22 mouse cellular contexts compared by ENCODE assay signal in genomic region chr9:58473211-58473815, GRCm38 (mm10). TPM values are rescaled to one million over a fixed set of nuclear protein-coding genes. Genes with fewer than 3 reads are reported as not detected.
A peak's percentile ranks its signal among the peaks of the same experiment; 100 is the strongest.
DNase-seq lines count a peak whose midpoint lies in the region; ATAC-seq and TF ChIP-seq lines count a peak whose summit lies in the region.
"Had no signal": no experiment of that assay in that cellular context is flagged by ENCODE, and none has a peak within 500 bp of the region (broad histone marks: within the 10 kb centered on the region; RNA-seq: fewer than 3 reads in every experiment).

No protein-coding gene starts in this region.

- 0 out of 2 replicates have a peak, but pooled peaks have one; percentile 20 for ATAC-seq in frontal cortex, adult (ENCODE audit: low TSS enrichment)
- ATAC-seq in liver, embryonic 11.5 days (replicated peaks; ENCODE audit: low FRiP score), result no peak
- no peak for ATAC-seq in limb, embryonic 15.5 days (ENCODE audit: insufficient number of reproducible peaks, low FRiP score, low TSS enrichment, low read depth)
- ATAC-seq: inflammation-experienced regulatory T-cells, adult 6 months had no signal

- no peak overlapping the region for H3K27ac ChIP-seq in liver, adult 2 months (replicated peaks; ENCODE audit: insufficient read depth, low read depth, low read length)
- no peak overlapping the region for H3K27ac ChIP-seq in liver, embryonic 11.5 days (ENCODE audit: low read depth, low read length)
- peak overlapping the region; percentile 43; the same call in 1 of the 2 replicates for H3K27ac ChIP-seq in limb, embryonic 15.5 days
- H3K27ac ChIP-seq: heart, adult 2 months; heart, embryonic 13.5 days; hindbrain, embryonic 13.5 days; liver, embryonic 14.5 days; midbrain, embryonic 10.5 days had no signal

- 53% methylated on average over 8 of the region's 8 CpGs for WGBS in liver, adult 2 months
- 75% methylated on average over 8 of the region's 8 CpGs for WGBS in liver, embryonic 11.5 days
- 57% methylated on average over 8 of the region's 8 CpGs for WGBS in limb, embryonic 15.5 days

- H3K4me2 ChIP-seq in liver, embryonic 11.5 days, result no peak overlapping the region
- H3K4me2 ChIP-seq in limb, embryonic 15.5 days, result no peak overlapping the region
- H3K4me2 ChIP-seq: heart, embryonic 13.5 days; hindbrain, embryonic 13.5 days had no signal

- no peaks in the 10 kb centered on the region for H3K79me2 ChIP-seq in liver, adult 2 months (ENCODE audit: control insufficient read depth, insufficient read depth, low read length)

- no peaks in the 10 kb centered on the region for H3K9me3 ChIP-seq in liver, embryonic 11.5 days (ENCODE audit: control insufficient read depth, low read length)
- no peaks in the 10 kb centered on the region for H3K9me3 ChIP-seq in limb, embryonic 15.5 days
- H3K9me3 ChIP-seq: heart, embryonic 13.5 days; hindbrain, embryonic 13.5 days; midbrain, embryonic 10.5 days had no signal

- H3K4me3 ChIP-seq in liver, adult 2 months (ENCODE audit: insufficient read depth, low read depth, low read length), result no peak overlapping the region
- H3K4me3 ChIP-seq in liver, embryonic 11.5 days (ENCODE audit: low read depth, low read length), result no peak overlapping the region
- no peak overlapping the region for H3K4me3 ChIP-seq in limb, embryonic 15.5 days
- H3K4me3 ChIP-seq: heart, adult 2 months; heart, embryonic 13.5 days; hindbrain, embryonic 13.5 days; midbrain, embryonic 10.5 days had no signal

- no peak for DNase-seq in frontal cortex, postnatal 14 days (ENCODE audit: low spot score in 2 of 2)
- peak; percentile 45 for DNase-seq in liver, adult 2 months (ENCODE audit: extremely low read depth, low read depth, low spot score)
- DNase-seq in liver, embryonic 11.5 days (ENCODE audit: low spot score), result no peak
- DNase-seq in 3T3-L1 (ENCODE audit: low read depth, low spot score), result peak; percentile 70
- no peak for DNase-seq in left cerebral cortex, postnatal 10 days (ENCODE audit: extremely low spot score in 1 of 2, low spot score in 2 of 2)
- DNase-seq: cerebellum, adult 11-12 months; gastrocnemius, postnatal 10 days; heart, postnatal 14 days; kidney, adult 18-20 months; kidney, postnatal 4 days; left cerebral cortex, postnatal 4 days; thymus, postnatal 14 days had no signal

- TF ChIP-seq CTCF in liver, adult 2 months (IDR thresholded peaks at IDR 0.05; ENCODE audit: low read depth, low read length), result no peak

- H3K36me3 ChIP-seq in liver, adult 2 months (ENCODE audit: control insufficient read depth, insufficient read depth, low read length), result no peaks in the 10 kb centered on the region
- H3K36me3 ChIP-seq in liver, embryonic 11.5 days (ENCODE audit: control insufficient read depth, insufficient read depth, low read length), result no peaks in the 10 kb centered on the region
- no peaks in the 10 kb centered on the region for H3K36me3 ChIP-seq in limb, embryonic 15.5 days
- H3K36me3 ChIP-seq: heart, embryonic 13.5 days; hindbrain, embryonic 13.5 days; midbrain, embryonic 10.5 days had no signal

- intact Hi-C loops in left cerebral cortex, postnatal 10 days (cut with DNase I), result no loop called here

- no peaks in the 10 kb centered on the region; the same call in 1 of the 2 replicates for H3K27me3 ChIP-seq in liver, adult 2 months (ENCODE audit: control insufficient read depth, insufficient read depth, low read length)
- peaks cover 6% of the 10 kb centered on the region; the same call in 1 of the 2 replicates for H3K27me3 ChIP-seq in liver, embryonic 11.5 days (replicated peaks; ENCODE audit: control insufficient read depth, insufficient read depth, low read length)
- no peaks in the 10 kb centered on the region for H3K27me3 ChIP-seq in limb, embryonic 15.5 days

- H3K4me1 ChIP-seq in liver, adult 2 months (ENCODE audit: control insufficient read depth, insufficient read depth, low read length), result no peaks in the 10 kb centered on the region
- H3K4me1 ChIP-seq in liver, embryonic 11.5 days (replicated peaks; ENCODE audit: control insufficient read depth, insufficient read depth, low read length), result no peaks in the 10 kb centered on the region
- H3K4me1 ChIP-seq in limb, embryonic 15.5 days, result peaks cover 22% of the 10 kb centered on the region
- H3K4me1 ChIP-seq: heart, embryonic 13.5 days had no signal

- H3K9ac ChIP-seq in liver, adult 2 months (ENCODE audit: low read depth, low read length), result no peak overlapping the region
- no peak overlapping the region for H3K9ac ChIP-seq in liver, embryonic 11.5 days (ENCODE audit: low read depth, low read length)
- H3K9ac ChIP-seq in limb, embryonic 15.5 days, result no peak overlapping the region
- H3K9ac ChIP-seq: heart, embryonic 13.5 days; hindbrain, embryonic 13.5 days; liver, embryonic 14.5 days had no signal

- no peak for TF ChIP-seq POLR2A in liver, adult 2 months (IDR thresholded peaks at IDR 0.05; ENCODE audit: extremely low read depth, insufficient read depth, low read length)

RNA-seq across cellular contexts. Expression of gene Insyn1, which starts 15.1 kb away (rescaled TPM):
- 0.07 and 0.09 TPM in 2 replicates for total RNA-seq in liver, adult 2 months (2014; rRNA removed)
- polyA plus RNA-seq in liver, adult 2 months (2012; rRNA removed), result 0.10 TPM in 1 of 2 replicates, not detected in the other
- 0.30 and 0.43 TPM in 2 replicates for polyA plus RNA-seq in liver, embryonic 11.5 days (2014; fragmentation: Nextera tagmentation; extraction: Ambion mirVana)
- 2.9 and 3.2 TPM in 2 replicates for polyA plus RNA-seq in limb, embryonic 15.5 days (2015; fragmentation: Nextera tagmentation; extraction: Ambion mirVana)
- 100 to 1,000 TPM; 126 to 133 TPM for total RNA-seq in left cerebral cortex, postnatal 10 days (2021)
- total RNA-seq: MEL; neutrophil, adult 5-6 weeks had no signal
- polyA plus RNA-seq: inflammation-experienced regulatory T-cells, adult 6 months had no signal

Comparison
In these comparisons a context has a peak if more than half of its experiments do, and no peak if none do; other contexts are left out.
1. DNase-seq: peak in liver, adult 2 months (single experiment) and 3T3-L1 (single experiment); none in frontal cortex, postnatal 14 days (0 of 2), liver, embryonic 11.5 days (single experiment) and left cerebral cortex, postnatal 10 days (0 of 2).